Mouse (Mus musculus) hindbrain, postnatal 0 days (tissue): ENCODE data around the gene Afmid. TPM values are rescaled to one million over a fixed set of nuclear protein-coding genes. Genes with fewer than 3 reads are reported as not detected.

Source experiments
- ATAC-seq: fragments of 200-750 bp; cut with Nextera tagmentation; 2 replicates; pipeline ENCODE4 v1.8.0; 2017; ENCODE audit warnings: mild to moderate bottlenecking, moderate TSS enrichment, moderate library complexity
- DNase-seq: peaks from one replicate; pipeline ENCODE4 v3.0.0-alpha.2; 2015; ENCODE audit warnings: low spot score
- H3K27ac ChIP-seq: fragments of 300-500 bp; sonication (generic); 2 replicates; pipeline ENCODE4 v1.5.1; 2014; ENCODE audit warnings: mild to moderate bottlenecking
- H3K27me3 ChIP-seq: fragments of 300-500 bp; sonication (generic); 2 replicates; pipeline ENCODE4 v1.6.1; 2014; ENCODE audit warnings: low read length, mixed read lengths; ENCODE audit not compliant: insufficient read depth
- H3K36me3 ChIP-seq: fragments of 300-500 bp; sonication (generic); 2 replicates; pipeline ENCODE4 v1.6.1; 2014; ENCODE audit warnings: low read length, mixed read lengths; ENCODE audit not compliant: insufficient read depth
- H3K4me1 ChIP-seq: fragments of 300-500 bp; sonication (generic); 2 replicates; pipeline ENCODE4 v1.6.1; 2014; ENCODE audit warnings: antibody characterized with exemption, low read length, mixed read lengths; ENCODE audit not compliant: insufficient read depth
- H3K4me2 ChIP-seq: fragments of 300-500 bp; sonication (generic); 2 replicates; pipeline ENCODE4 v1.6.1; 2014; ENCODE audit warnings: low read depth, mild to moderate bottlenecking, low read length, moderate library complexity, mixed read lengths
- H3K4me3 ChIP-seq: fragments of 300-500 bp; sonication (generic); 2 replicates; pipeline ENCODE4 v1.5.1; 2014; ENCODE audit warnings: low read length
- H3K9ac ChIP-seq: fragments of 300-500 bp; sonication (generic); replicated peaks from 2 replicates; pipeline ENCODE4 v1.6.1; 2014; ENCODE audit warnings: mild to moderate bottlenecking, low read length, moderate library complexity, mixed read lengths
- H3K9me3 ChIP-seq: fragments of 300-500 bp; sonication (generic); 2 replicates; pipeline ENCODE4 v1.6.1; 2016; ENCODE audit warnings: low read length, mixed read lengths
- CTCF ChIP-seq: IDR thresholded peaks from 2 replicates; pipeline ENCODE4 v1.5.1; 2016; ENCODE audit warnings: antibody characterized with exemption, control low read depth, low read depth
- WGBS: fragments of 180-500 bp; shearing (Covaris S2); extraction: QIAGEN DNeasy Blood & Tissue Kit; methylation state at CpG from one replicate; pipeline ENCODE4 v1.1.7; 2014; 5-methylcytosine and 5-hydroxymethylcytosine counted together
- polyA plus RNA-seq: library from polyadenylated mRNA; unstranded; fragments of >200 nt; fragmentation: Nextera tagmentation; extraction: Ambion mirVana; gene quantifications from 2 replicates; pipeline ENCODE4 v1.2.1, GENCODE M21; 2015
- total RNA-seq: library from RNA; depleted of rRNA; stranded (reverse); fragments of >200 nt; gene quantifications from 2 replicates; pipeline ENCODE4 v1.2.3, GENCODE M21; 2014

Afmid gene
- total and polyA plus RNA-seq, 2 experiments from 2014 or later = 4.8 to 7.9 TPM

DNA sequence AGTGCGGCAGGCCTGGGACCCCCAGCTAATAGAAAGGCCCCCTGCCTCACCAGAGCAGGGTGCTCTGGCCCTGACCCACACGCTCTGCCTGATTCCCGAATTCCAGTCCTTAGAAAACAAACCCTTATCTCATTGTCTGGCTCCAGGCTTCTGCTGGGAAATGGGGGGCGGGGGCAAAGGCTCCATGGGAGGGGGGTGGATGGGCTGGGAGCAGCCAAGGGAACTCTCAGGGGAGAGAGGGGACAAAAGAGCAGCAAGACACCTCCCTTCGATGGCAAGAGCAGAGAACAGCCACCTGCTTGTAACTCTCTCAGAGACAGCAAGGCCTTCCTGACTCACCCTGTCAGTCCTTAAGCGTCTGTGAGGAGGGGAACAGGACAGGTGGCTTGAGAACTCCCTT, 50.0 kb downstream of the Afmid start:
- no peak for TF ChIP-seq CTCF
- H3K9ac ChIP-seq = no peak overlapping the region
- no peak for DNase-seq

GRCm38 (mm10) chr11:117877917-117878745, 52.4 kb downstream of the Afmid start:
- H3K9ac ChIP-seq = peak overlapping the region; percentile 35; the same call in 1 of the 2 replicates
- WGBS = 13% methylated on average over 13 of the region's 13 CpGs
- H3K27ac ChIP-seq = peak overlapping the region; percentile 67

More for the DNA sequence above, 50.0 kb downstream of the Afmid start:
- no peaks in the 10 kb centered on the region for H3K9me3 ChIP-seq
- H3K27ac ChIP-seq = no peak overlapping the region
- no peaks in the 10 kb centered on the region for H3K27me3 ChIP-seq
- 28% methylated on average over 6 of the region's 6 CpGs for WGBS
- peaks cover 12% of the 10 kb centered on the region for H3K4me1 ChIP-seq
- no peak overlapping the region for H3K4me2 ChIP-seq
- H3K4me3 ChIP-seq = no peak overlapping the region
- no peaks in the 10 kb centered on the region for H3K36me3 ChIP-seq
- ATAC-seq = no peak

DNA sequence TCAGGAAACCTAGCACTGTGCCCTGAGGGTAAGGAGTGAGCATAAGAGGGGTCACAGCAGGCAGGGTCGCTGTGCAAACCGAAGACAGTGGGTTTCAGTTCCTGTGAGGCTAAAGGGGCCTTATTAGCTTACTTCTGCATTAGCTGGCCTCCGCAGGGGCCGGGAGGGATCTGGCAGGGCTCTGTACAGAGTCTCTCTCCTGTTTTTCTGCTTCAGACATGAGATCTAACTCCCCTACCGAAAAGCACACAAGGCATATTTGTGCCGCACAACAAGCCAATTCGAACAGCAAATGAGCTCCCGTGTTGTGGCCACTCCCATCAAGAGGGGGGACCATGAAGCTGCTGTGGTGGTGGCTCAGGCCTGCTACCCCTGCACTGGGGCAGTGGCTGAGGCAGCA, 53.2 kb downstream of the Afmid start:
- no peak for TF ChIP-seq CTCF
- Histone ChIP-seq H3K27me3 (no peaks in the 10 kb centered on the region), H3K9me3 (no peaks in the 10 kb centered on the region), H3K4me2 (peak overlapping the region; percentile 34), H3K9ac (peak overlapping the region; percentile 35; the same call in 1 of the 2 replicates), H3K4me1 (peaks cover 27% of the 10 kb centered on the region), H3K27ac (peak overlapping the region; percentile 67), H3K4me3 (no peak overlapping the region), H3K36me3 (no peaks in the 10 kb centered on the region)
- 12% methylated on average over 8 of the region's 8 CpGs for WGBS
- ATAC-seq (peak; percentile 19; the same call in 1 of the 2 replicates), DNase-seq (peak; percentile 68)

More at GRCm38 (mm10) chr11:117877917-117878745, 52.4 kb downstream of the Afmid start:
- Histone ChIP-seq H3K4me3 (no peak overlapping the region), H3K4me1 (peaks cover 27% of the 10 kb centered on the region), H3K4me2 (peak overlapping the region; percentile 34), H3K36me3 (no peaks in the 10 kb centered on the region), H3K27me3 (no peaks in the 10 kb centered on the region), H3K9me3 (no peaks in the 10 kb centered on the region)
- peak; percentile 77 for ATAC-seq
- peak; percentile 78 for DNase-seq
- no peak for TF ChIP-seq CTCF

GRCm38 (mm10) chr11:117879676-117880075, 54.0 kb downstream of the Afmid start:
- Histone ChIP-seq H3K9me3 (no peaks in the 10 kb centered on the region), H3K9ac (no peak overlapping the region), H3K4me3 (no peak overlapping the region), H3K27ac (peak overlapping the region; percentile 37; the same call in 1 of the 2 replicates), H3K4me2 (no peak overlapping the region), H3K36me3 (no peaks in the 10 kb centered on the region), H3K4me1 (peaks cover 27% of the 10 kb centered on the region), H3K27me3 (no peaks in the 10 kb centered on the region)
- no peak for DNase-seq
- 55% methylated on average over 6 of the region's 6 CpGs for WGBS
- ATAC-seq = no peak
- no peak for TF ChIP-seq CTCF

- peak; percentile 58 for DNase-seq
- H3K4me3 ChIP-seq = no peak overlapping the region
Measured at GRCm38 (mm10) chr11:117880336-117880976, 54.7 kb downstream of the Afmid start.

GRCm38 (mm10) chr11:117880977-117881358, 55.2 kb downstream of the Afmid start:
- Histone ChIP-seq H3K27me3 (no peaks in the 10 kb centered on the region), H3K9me3 (no peaks in the 10 kb centered on the region), H3K9ac (no peak overlapping the region), H3K4me3 (no peak overlapping the region), H3K4me2 (no peak overlapping the region), H3K27ac (peak overlapping the region; percentile 22; the same call in 1 of the 2 replicates), H3K36me3 (no peaks in the 10 kb centered on the region), H3K4me1 (peaks cover 27% of the 10 kb centered on the region)
- TF ChIP-seq CTCF = no peak
- ATAC-seq (no peak), DNase-seq (no peak)
- WGBS = 79% methylated on average over 6 of the region's 6 CpGs

More at GRCm38 (mm10) chr11:117880336-117880976, 54.7 kb downstream of the Afmid start:
- H3K27ac ChIP-seq = no peak overlapping the region
- no peak overlapping the region for H3K9ac ChIP-seq
- H3K4me1 ChIP-seq = peaks cover 27% of the 10 kb centered on the region
- H3K27me3 ChIP-seq = no peaks in the 10 kb centered on the region
- ATAC-seq = peak; percentile 43
- no peak for TF ChIP-seq CTCF
- H3K4me2 ChIP-seq = no peak overlapping the region
- H3K9me3 ChIP-seq = no peaks in the 10 kb centered on the region
- H3K36me3 ChIP-seq = no peaks in the 10 kb centered on the region
- WGBS = 74% methylated on average over 9 of the region's 9 CpGs
